In the genomic region with DNA sequence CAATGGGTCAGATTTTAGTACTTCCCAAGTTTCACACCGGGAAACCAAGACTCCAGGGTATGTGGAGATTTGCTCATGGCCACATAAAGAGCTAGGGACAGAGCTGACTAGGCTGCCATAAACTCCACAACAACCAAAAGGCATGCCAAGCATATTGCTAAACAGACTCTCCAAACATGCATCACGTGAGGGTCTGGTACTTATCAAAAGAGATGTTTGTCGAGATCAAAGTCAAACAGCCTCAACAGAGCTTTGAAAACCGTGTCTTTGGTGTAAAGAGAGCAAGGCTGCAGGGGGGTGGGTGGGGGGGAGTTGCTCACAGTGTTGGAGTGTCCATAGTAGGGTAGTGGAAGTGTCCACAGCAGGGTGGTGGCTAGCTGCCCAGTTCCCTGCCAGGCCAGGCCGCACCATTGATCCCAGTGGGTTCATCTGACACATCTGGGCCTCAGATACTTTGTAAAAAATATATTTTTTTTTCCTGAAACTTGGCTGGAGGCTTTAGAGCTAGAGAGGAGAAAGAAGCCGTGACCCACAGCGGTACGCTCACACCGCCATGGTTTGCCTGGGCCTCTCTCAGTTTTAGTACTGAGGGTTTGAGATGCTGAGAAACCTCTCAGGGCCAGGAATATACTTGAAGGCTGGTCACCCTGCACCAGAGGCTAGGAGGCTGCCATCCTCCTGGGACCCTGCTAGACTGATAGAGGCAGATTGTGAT, we compare ENCODE assay signal across 12 mouse cellular contexts. TPM values are rescaled to one million over a fixed set of nuclear protein-coding genes. Genes with fewer than 3 reads are reported as not detected.
DNase-seq lines count a peak whose midpoint lies in the region; ATAC-seq and TF ChIP-seq lines count a peak whose summit lies in the region.
"Had no signal": no experiment of that assay in that cellular context is flagged by ENCODE, and none has a peak within 500 bp of the region (broad histone marks: within the 10 kb centered on the region; RNA-seq: fewer than 3 reads in every experiment).

No protein-coding gene starts in this region.

- no peaks in the 10 kb centered on the region for H3K9me3 ChIP-seq in forebrain, embryonic 13.5 days (replicated peaks)
- no peaks in the 10 kb centered on the region for H3K9me3 ChIP-seq in forebrain, embryonic 10.5 days
- no peaks in the 10 kb centered on the region for H3K9me3 ChIP-seq in stomach, embryonic 16.5 days (replicated peaks; ENCODE audit: control insufficient read depth, low read length)
- no peaks in the 10 kb centered on the region for H3K9me3 ChIP-seq in stomach, postnatal 0 days (ENCODE audit: control insufficient read depth, low read length)
- H3K9me3 ChIP-seq in intestine, embryonic 16.5 days (ENCODE audit: control insufficient read depth, low read length), result no peaks in the 10 kb centered on the region; the same call in 1 of the 2 replicates
- H3K9me3 ChIP-seq: heart, embryonic 13.5 days had no signal

- peak; percentile 50; the same call in 1 of the 2 replicates for ATAC-seq in forebrain, embryonic 13.5 days
- ATAC-seq in stomach, embryonic 16.5 days (ENCODE audit: insufficient read depth, low FRiP score), result 0 out of 2 replicates have a peak, but pooled peaks have one; percentile 40
- ATAC-seq in stomach, postnatal 0 days (ENCODE audit: low FRiP score, low TSS enrichment), result no peak
- no peak for ATAC-seq in intestine, embryonic 16.5 days

- no peak for TF ChIP-seq EP300 in stomach, postnatal 0 days (optimal IDR thresholded peaks at IDR 0.05)

- H3K36me3 ChIP-seq in forebrain, embryonic 13.5 days (ENCODE audit: poor library complexity, severe bottlenecking), result no peaks in the 10 kb centered on the region
- no peaks in the 10 kb centered on the region for H3K36me3 ChIP-seq in forebrain, embryonic 10.5 days (replicated peaks)
- H3K36me3 ChIP-seq in stomach, embryonic 16.5 days (ENCODE audit: control insufficient read depth, insufficient read depth, low read length), result no peaks in the 10 kb centered on the region
- no peaks in the 10 kb centered on the region for H3K36me3 ChIP-seq in stomach, postnatal 0 days (ENCODE audit: control insufficient read depth, insufficient read depth, low read length)
- no peaks in the 10 kb centered on the region for H3K36me3 ChIP-seq in intestine, embryonic 16.5 days (ENCODE audit: control insufficient read depth, insufficient read depth, low read length)
- H3K36me3 ChIP-seq: heart, embryonic 13.5 days had no signal

- no peak for TF ChIP-seq CTCF in stomach, postnatal 0 days (IDR thresholded peaks at IDR 0.05; ENCODE audit: low read depth)

- peaks cover 6% of the 10 kb centered on the region; the same call in 1 of the 2 replicates for H3K4me1 ChIP-seq in forebrain, embryonic 13.5 days
- peaks cover 7% of the 10 kb centered on the region for H3K4me1 ChIP-seq in forebrain, embryonic 10.5 days
- no peaks in the 10 kb centered on the region for H3K4me1 ChIP-seq in stomach, embryonic 16.5 days (ENCODE audit: control insufficient read depth, insufficient read depth, low read length)
- no peaks in the 10 kb centered on the region for H3K4me1 ChIP-seq in stomach, postnatal 0 days (replicated peaks; ENCODE audit: control insufficient read depth, insufficient read depth)
- no peaks in the 10 kb centered on the region for H3K4me1 ChIP-seq in intestine, embryonic 16.5 days (ENCODE audit: control insufficient read depth, insufficient read depth, low read length)

- no peak for DNase-seq in forebrain, embryonic 10.5 days (ENCODE audit: extremely low spot score, low spot score)
- DNase-seq in kidney, postnatal 14 days, result peak; percentile 23
- no peak for DNase-seq in kidney, adult 8-10 months
- no peak for DNase-seq in stomach, postnatal 0 days (ENCODE audit: low spot score)
- no peak for DNase-seq in right cerebral cortex, adult 2 months (ENCODE audit: low spot score in 2 of 2)
- DNase-seq: B cell, adult 2 months; embryo, embryonic 11 days; gastrocnemius, postnatal 36 days had no signal

- no peak overlapping the region for H3K9ac ChIP-seq in forebrain, embryonic 13.5 days
- no peak overlapping the region for H3K9ac ChIP-seq in stomach, embryonic 16.5 days (ENCODE audit: low read length)
- no peak overlapping the region for H3K9ac ChIP-seq in stomach, postnatal 0 days (ENCODE audit: low read length)
- no peak overlapping the region for H3K9ac ChIP-seq in intestine, embryonic 16.5 days (ENCODE audit: low read depth, low read length)
- H3K9ac ChIP-seq: heart, embryonic 13.5 days had no signal

- no peak overlapping the region for H3K4me3 ChIP-seq in forebrain, embryonic 13.5 days
- H3K4me3 ChIP-seq in forebrain, embryonic 10.5 days, result no peak overlapping the region
- H3K4me3 ChIP-seq in stomach, embryonic 16.5 days (replicated peaks; ENCODE audit: low read length), result no peak overlapping the region
- no peak overlapping the region for H3K4me3 ChIP-seq in stomach, postnatal 0 days (ENCODE audit: low read depth, low read length)
- no peak overlapping the region for H3K4me3 ChIP-seq in intestine, embryonic 16.5 days (ENCODE audit: low read length)
- H3K4me3 ChIP-seq: heart, embryonic 13.5 days had no signal

- H3K27ac ChIP-seq in forebrain, embryonic 13.5 days, result no peak overlapping the region
- H3K27ac ChIP-seq in forebrain, embryonic 10.5 days, result no peak overlapping the region
- H3K27ac ChIP-seq in stomach, embryonic 16.5 days (ENCODE audit: low read length), result no peak overlapping the region
- no peak overlapping the region for H3K27ac ChIP-seq in stomach, postnatal 0 days (replicated peaks)
- H3K27ac ChIP-seq in intestine, embryonic 16.5 days (ENCODE audit: low read length), result no peak overlapping the region
- H3K27ac ChIP-seq: heart, embryonic 13.5 days had no signal

- 83% methylated on average over 9 of the region's 9 CpGs for WGBS in forebrain, embryonic 13.5 days
- 86% methylated on average over 9 of the region's 9 CpGs for WGBS in forebrain, embryonic 10.5 days
- WGBS in stomach, embryonic 16.5 days, result 62% methylated on average over 9 of the region's 9 CpGs
- 54% methylated on average over 9 of the region's 9 CpGs for WGBS in stomach, postnatal 0 days
- 68% methylated on average over 9 of the region's 9 CpGs for WGBS in intestine, embryonic 16.5 days

- H3K4me2 ChIP-seq in forebrain, embryonic 13.5 days, result no peak overlapping the region
- no peak overlapping the region for H3K4me2 ChIP-seq in stomach, embryonic 16.5 days (ENCODE audit: low read depth, low read length)
- H3K4me2 ChIP-seq in stomach, postnatal 0 days (replicated peaks; ENCODE audit: low read depth), result no peak overlapping the region
- no peak overlapping the region for H3K4me2 ChIP-seq in intestine, embryonic 16.5 days (ENCODE audit: low read depth, low read length)
- H3K4me2 ChIP-seq: heart, embryonic 13.5 days had no signal

- no peaks in the 10 kb centered on the region for H3K27me3 ChIP-seq in forebrain, embryonic 13.5 days
- H3K27me3 ChIP-seq in forebrain, embryonic 10.5 days (ENCODE audit: poor library complexity, severe bottlenecking), result no peaks in the 10 kb centered on the region
- H3K27me3 ChIP-seq in stomach, embryonic 16.5 days (ENCODE audit: control insufficient read depth, insufficient read depth, low read length), result no peaks in the 10 kb centered on the region
- no peaks in the 10 kb centered on the region for H3K27me3 ChIP-seq in stomach, postnatal 0 days (ENCODE audit: control insufficient read depth, insufficient read depth, low read length)
- H3K27me3 ChIP-seq in intestine, embryonic 16.5 days (replicated peaks; ENCODE audit: control insufficient read depth, insufficient read depth, low read length), result no peaks in the 10 kb centered on the region
- H3K27me3 ChIP-seq: heart, embryonic 13.5 days had no signal

RNA-seq across cellular contexts. Expression of a gene that starts 21.5 kb away (rescaled TPM):
- polyA plus RNA-seq in forebrain, embryonic 13.5 days (2015; fragmentation: Nextera tagmentation; extraction: Ambion mirVana), result 475 and 483 TPM in 2 replicates
- 528 and 553 TPM in 2 replicates for polyA plus RNA-seq in forebrain, embryonic 10.5 days (2016; fragmentation: Nextera tagmentation; extraction: Ambion mirVana)
- 383 and 405 TPM in 2 replicates for polyA plus RNA-seq in stomach, embryonic 16.5 days (2015; fragmentation: Nextera tagmentation; extraction: Ambion mirVana)
- 225 and 226 TPM in 2 replicates for polyA plus RNA-seq in stomach, postnatal 0 days (2015; fragmentation: Nextera tagmentation; extraction: Ambion mirVana)
- polyA plus RNA-seq in intestine, embryonic 16.5 days (2015; fragmentation: Nextera tagmentation; extraction: Ambion mirVana), result 281 and 302 TPM in 2 replicates

RNA-seq across cellular contexts. Expression of a gene that starts 26.7 kb away (rescaled TPM):
- 13.6 and 15.4 TPM in 2 replicates for polyA plus RNA-seq in forebrain, embryonic 13.5 days (2015; fragmentation: Nextera tagmentation; extraction: Ambion mirVana)
- 16.7 and 17.2 TPM in 2 replicates for polyA plus RNA-seq in forebrain, embryonic 10.5 days (2016; fragmentation: Nextera tagmentation; extraction: Ambion mirVana)
- 15.2 and 17.3 TPM in 2 replicates for polyA plus RNA-seq in stomach, embryonic 16.5 days (2015; fragmentation: Nextera tagmentation; extraction: Ambion mirVana)
- polyA plus RNA-seq in stomach, postnatal 0 days (2015; fragmentation: Nextera tagmentation; extraction: Ambion mirVana), result 2.7 and 3.2 TPM in 2 replicates
- polyA plus RNA-seq in intestine, embryonic 16.5 days (2015; fragmentation: Nextera tagmentation; extraction: Ambion mirVana), result 11.7 TPM in 2 replicates

Comparison
In these comparisons a context has a peak if more than half of its experiments do, and no peak if none do; other contexts are left out.
1. ATAC-seq: peak in forebrain, embryonic 13.5 days (single experiment) and stomach, embryonic 16.5 days (single experiment); none in stomach, postnatal 0 days (single experiment) and intestine, embryonic 16.5 days (single experiment).